Mouse (Mus musculus): ENCODE results near the gene Sept10.
A peak's percentile ranks its signal among the peaks of the same experiment; 100 is the strongest.
"Not testable (repeated sequence)": the region's sequence is repeated elsewhere in the genome, so short reads cannot be mapped to it uniquely, and the experiment has no call there.

Gene Sept10

GRCm38 (mm10) chr10:59119811-59120210, 101.8 kb downstream of the Sept10 start:
- DNase-seq = no peak

- no peak for DNase-seq
Measured at GRCm38 (mm10) chr10:59119001-59119400, 102.6 kb downstream of the Sept10 start.

- no peak for DNase-seq
Measured at GRCm38 (mm10) chr10:59117555-59117954, 104.1 kb downstream of the Sept10 start.

GRCm38 (mm10) chr10:59116331-59116730, 105.3 kb downstream of the Sept10 start:
- DNase-seq = no peak

DNA sequence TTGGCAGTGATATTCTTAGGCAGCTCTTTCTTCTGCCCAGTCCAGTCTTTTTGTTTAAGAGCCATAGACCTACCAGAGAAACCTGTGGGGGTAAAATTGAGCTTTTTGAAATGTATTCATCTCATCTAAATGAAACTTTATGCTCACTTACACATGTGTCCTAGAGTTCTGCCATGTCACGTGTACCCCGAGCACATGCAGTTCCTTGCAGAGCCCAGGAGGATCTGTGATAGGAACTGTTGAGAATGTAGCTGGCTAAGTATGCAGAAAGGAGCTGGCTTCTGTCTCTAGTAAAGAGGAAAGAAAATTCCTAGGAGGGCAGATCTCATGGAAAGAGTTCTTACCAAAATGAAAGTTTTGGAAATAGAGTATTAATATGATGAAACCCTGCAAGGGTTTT, 106.0 kb downstream of the Sept10 start:
- DNase-seq = no peak

- peak; percentile 12 to 28 for DNase-seq
Measured at GRCm38 (mm10) chr10:59114535-59115291, 106.9 kb downstream of the Sept10 start.

GRCm38 (mm10) chr10:59113386-59113785, 108.3 kb downstream of the Sept10 start:
- no peak for DNase-seq

GRCm38 (mm10) chr10:59112755-59113154, 108.9 kb downstream of the Sept10 start:
- DNase-seq = no peak

DNA sequence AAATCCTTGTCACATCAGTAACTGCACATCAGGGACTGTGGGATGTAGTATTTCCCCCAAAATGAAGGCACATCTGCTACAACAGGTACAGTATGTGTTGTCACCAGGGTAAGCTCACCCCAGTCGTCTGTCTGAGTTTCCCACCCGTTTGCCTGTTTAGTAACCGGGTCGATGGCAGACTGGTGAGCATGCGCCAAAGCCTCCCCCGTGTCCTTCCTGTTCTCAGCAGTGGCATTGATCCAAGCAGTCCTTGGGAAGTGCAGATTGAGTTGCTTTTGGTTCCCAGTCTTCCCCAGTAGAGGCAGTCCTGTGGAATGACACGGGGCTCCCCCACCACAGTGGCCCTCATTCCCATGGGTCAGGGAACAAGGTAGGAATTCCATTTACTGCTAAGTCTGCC, 111.3 kb downstream of the Sept10 start:
- DNase-seq = no peak

- peak; percentile 83 to 84 for DNase-seq
Measured at GRCm38 (mm10) chr10:59109015-59109414, 112.6 kb downstream of the Sept10 start.

- no peak for DNase-seq
Measured at GRCm38 (mm10) chr10:59106644-59107043, 115.0 kb downstream of the Sept10 start.

DNA sequence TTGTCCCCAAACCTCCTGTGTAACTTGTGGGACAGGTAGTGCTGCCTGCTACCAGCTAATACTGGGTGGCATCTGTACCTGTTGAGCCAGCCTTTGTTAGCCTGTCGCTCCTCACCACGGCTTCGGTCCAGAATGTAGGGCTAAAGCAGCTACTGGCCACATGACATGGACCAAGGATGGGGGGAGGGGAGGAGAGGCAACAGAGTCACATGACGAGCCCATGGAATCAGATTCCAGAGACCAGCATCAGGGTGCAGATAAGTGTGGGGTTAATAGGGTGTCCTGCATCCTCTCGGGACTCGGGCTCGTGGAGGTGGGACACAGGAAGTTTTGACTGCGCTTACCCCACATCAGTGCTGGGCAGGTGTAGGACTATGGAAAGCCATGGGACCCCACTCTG, 115.8 kb downstream of the Sept10 start:
- DNase-seq = no peak

DNA sequence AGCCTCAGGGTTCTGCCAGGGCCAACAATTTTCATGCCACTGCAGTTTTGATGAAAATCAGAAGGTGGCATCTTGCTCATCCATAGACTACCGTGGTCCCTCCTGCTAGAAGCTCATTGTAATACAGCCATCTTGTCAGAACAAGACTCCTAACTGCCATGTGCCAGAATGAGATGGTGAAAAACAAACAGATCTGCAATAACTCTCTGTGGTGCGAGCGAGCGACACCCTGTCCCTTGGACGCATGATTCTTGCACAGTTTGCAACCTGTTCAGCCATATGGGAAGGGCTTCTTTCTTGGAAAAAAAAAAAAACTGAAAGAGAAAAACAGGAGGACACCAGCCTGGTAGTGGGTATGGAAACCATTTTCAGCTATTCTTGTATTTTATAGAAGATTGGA, 117.0 kb downstream of the Sept10 start:
- no peak for DNase-seq

DNA sequence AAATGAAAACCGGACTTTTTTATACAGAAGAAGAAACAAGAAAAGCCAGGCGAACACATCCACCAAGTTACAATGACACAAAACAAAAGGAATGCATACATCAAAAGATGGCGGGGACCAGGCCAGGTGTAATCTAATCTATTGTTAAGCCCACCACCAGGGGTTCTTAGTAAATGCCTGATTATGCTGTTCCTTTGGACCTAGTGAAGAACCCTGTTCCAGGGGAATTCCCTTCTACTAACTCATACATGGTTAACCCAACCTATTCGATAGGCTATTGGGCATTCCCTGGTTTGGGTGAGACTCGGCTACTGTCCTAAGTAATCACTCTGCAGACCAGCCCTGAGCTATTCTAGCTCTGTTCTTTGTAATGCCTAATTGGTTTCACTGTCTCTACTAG, 118.6 kb downstream of the Sept10 start:
- not testable (repeated sequence) for DNase-seq

DNA sequence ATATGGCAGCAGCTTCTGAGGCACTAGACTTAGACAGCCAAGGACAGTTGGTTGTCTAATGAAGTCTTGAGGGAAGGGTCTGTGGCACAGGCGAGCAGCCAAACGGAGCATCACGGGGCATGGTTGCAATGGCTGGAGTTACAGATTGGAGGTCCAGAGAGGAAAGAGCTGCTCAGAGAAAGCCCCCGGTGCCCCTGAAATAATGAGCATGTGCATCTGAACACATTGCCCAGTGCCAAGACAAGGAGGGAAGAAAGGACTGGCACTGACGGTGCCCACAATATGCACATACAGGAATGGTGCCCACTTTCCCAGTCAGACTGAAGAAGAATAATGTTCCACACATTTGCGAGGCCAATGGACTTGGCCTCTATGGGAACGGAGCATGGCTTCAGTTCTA, 129.7 kb downstream of the Sept10 start:
- DNase-seq = no peak
